Mouse (Mus musculus): ENCODE measurements around the gene Kcp. TPM values are rescaled to one million over a fixed set of nuclear protein-coding genes. Genes with fewer than 3 reads are reported as not detected.

Gene Kcp
- 92.4 and 136 TPM in 2 replicates for polyA plus RNA-seq (2012; rRNA removed)
- polyA plus RNA-seq (2014; fragmentation: Nextera tagmentation; extraction: Ambion mirVana) = 27.1 and 36.0 TPM in 2 replicates

DNA sequence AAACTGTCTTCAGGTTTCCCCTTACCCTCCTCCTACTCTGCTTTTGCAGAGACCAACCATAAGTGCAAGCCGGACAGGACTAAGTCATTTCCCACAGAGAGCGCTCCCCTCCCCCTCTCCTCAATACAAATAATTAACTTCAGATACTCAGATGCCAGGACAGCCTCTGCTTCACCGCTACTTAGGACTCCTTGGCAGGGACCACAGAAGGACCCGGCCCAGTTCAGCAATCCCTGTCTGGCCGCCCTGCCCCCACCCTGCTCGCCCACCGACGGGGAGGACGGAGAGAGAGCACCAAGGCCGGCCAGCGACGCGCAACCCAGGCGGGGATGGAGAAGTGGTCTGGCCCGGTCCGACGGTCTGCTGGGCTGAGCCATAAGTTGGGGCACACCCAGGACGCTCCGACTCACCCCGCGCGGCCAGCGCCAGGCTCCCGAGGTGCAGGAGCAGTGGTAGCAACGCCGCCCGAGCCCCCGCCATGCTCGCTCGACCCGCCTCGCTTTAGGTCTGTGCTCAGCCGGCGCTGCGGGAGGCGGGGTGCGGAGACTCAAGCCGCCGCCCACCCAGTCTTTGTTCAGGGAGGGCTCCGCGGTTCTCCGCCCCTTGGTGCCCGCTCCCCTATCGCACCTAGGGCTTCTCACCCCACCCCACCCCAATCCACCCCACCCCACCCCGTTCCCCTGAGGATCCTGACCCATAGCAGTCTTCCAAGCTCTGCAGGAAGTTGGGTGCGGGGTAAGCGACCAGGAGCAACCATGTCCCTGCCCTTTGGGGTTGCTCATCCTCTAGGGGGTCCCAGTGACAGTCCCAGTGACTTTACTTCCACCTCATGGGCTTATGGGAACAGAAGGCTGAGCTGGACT, at the start of gene Kcp:
Gene Kcp (minus strand): TSS at position 506 of the 863 bp plus-strand sequence.
- DNase-seq (ENCODE audit: low spot score) (peak; percentile 44), ATAC-seq (ENCODE audit: low FRiP score, low read depth) (peak; percentile 72)
- H3K4me3 ChIP-seq (replicated peaks; ENCODE audit: low read length) = peak within 1 kb of the TSS; percentile 62
- peaks cover 18% of the 10 kb centered on the region for H3K4me1 ChIP-seq (ENCODE audit: control insufficient read depth, insufficient read depth, low read length)
- no peaks in the 10 kb centered on the region for H3K27me3 ChIP-seq (ENCODE audit: control insufficient read depth, insufficient read depth, low read length)
- TF ChIP-seq POLR2A (IDR thresholded peaks at IDR 0.05; ENCODE audit: borderline replicate concordance, extremely low read depth, insufficient read depth, insufficient read length) = no peak
- peak within 1 kb of the TSS; percentile 58 for H3K4me2 ChIP-seq (replicated peaks; ENCODE audit: low read depth, low read length, severe bottlenecking)
- H3K9me3 ChIP-seq (ENCODE audit: control insufficient read depth, low read length) = no peaks in the 10 kb centered on the region
- H3K36me3 ChIP-seq (ENCODE audit: control insufficient read depth, insufficient read depth, low read length) = no peaks in the 10 kb centered on the region
- H3K27ac ChIP-seq (replicated peaks; ENCODE audit: low read depth, low read length) = no peak within 1 kb of the TSS
- WGBS = under 1% methylated on average over 43 of the region's 47 CpGs
- H3K9ac ChIP-seq (ENCODE audit: low read depth, low read length, severe bottlenecking) = peak within 1 kb of the TSS; percentile 72

- H3K9ac ChIP-seq (ENCODE audit: low read depth, low read length, severe bottlenecking) = no peak overlapping the region
- H3K4me1 ChIP-seq (ENCODE audit: control insufficient read depth, insufficient read depth, low read length) = no peaks in the 10 kb centered on the region
- no peak overlapping the region for H3K27ac ChIP-seq (replicated peaks; ENCODE audit: low read depth, low read length)
- TF ChIP-seq POLR2A (IDR thresholded peaks at IDR 0.05; ENCODE audit: borderline replicate concordance, extremely low read depth, insufficient read depth, insufficient read length) = no peak
- DNase-seq (ENCODE audit: low spot score) = no peak
- 84% methylated on average over 2 of the region's 2 CpGs for WGBS
- H3K27me3 ChIP-seq (ENCODE audit: control insufficient read depth, insufficient read depth, low read length) = no peaks in the 10 kb centered on the region
- no peak for ATAC-seq (ENCODE audit: low FRiP score, low read depth)
- H3K36me3 ChIP-seq (ENCODE audit: control insufficient read depth, insufficient read depth, low read length) = peaks cover 84% of the 10 kb centered on the region
- H3K4me3 ChIP-seq (replicated peaks; ENCODE audit: low read length) = no peak overlapping the region
- H3K9me3 ChIP-seq (ENCODE audit: control insufficient read depth, low read length) = no peaks in the 10 kb centered on the region
- H3K4me2 ChIP-seq (replicated peaks; ENCODE audit: low read depth, low read length, severe bottlenecking) = no peak overlapping the region
These were observed 49.4 kb upstream of the Kcp start for GRCm38 (mm10) chr6:29557112-29557511.

DNA sequence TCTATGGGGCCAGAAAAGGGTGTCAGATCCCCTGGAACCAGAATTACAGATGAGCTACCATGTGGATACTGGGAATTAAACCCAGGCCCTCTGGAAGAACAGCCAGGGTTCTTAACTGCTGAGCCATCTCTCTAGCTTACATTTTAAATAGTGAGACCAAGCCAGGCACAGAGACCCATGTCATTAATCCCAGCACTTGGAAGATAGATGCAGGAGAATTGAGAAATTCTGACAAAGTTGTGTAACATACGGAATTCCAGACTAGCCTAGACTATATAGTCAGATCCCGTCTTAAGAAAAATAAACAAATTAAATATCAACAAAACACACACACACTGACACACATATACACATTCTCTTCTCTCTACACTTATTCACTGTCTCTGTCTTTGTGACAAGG, 44.8 kb upstream of the Kcp start:
- H3K4me3 ChIP-seq (replicated peaks; ENCODE audit: low read length) = no peak overlapping the region
- no peak for ATAC-seq (ENCODE audit: low FRiP score, low read depth)
- no peak for DNase-seq (ENCODE audit: low spot score)
- no peak overlapping the region for H3K4me2 ChIP-seq (replicated peaks; ENCODE audit: low read depth, low read length, severe bottlenecking)
- peaks cover 85% of the 10 kb centered on the region for H3K36me3 ChIP-seq (ENCODE audit: control insufficient read depth, insufficient read depth, low read length)
- WGBS = 98% methylated on average over 2 of the region's 2 CpGs
- H3K9me3 ChIP-seq (ENCODE audit: control insufficient read depth, low read length) = no peaks in the 10 kb centered on the region
- H3K27me3 ChIP-seq (ENCODE audit: control insufficient read depth, insufficient read depth, low read length) = no peaks in the 10 kb centered on the region
- H3K9ac ChIP-seq (ENCODE audit: low read depth, low read length, severe bottlenecking) = no peak overlapping the region
- H3K27ac ChIP-seq (replicated peaks; ENCODE audit: low read depth, low read length) = no peak overlapping the region
- TF ChIP-seq POLR2A (IDR thresholded peaks at IDR 0.05; ENCODE audit: borderline replicate concordance, extremely low read depth, insufficient read depth, insufficient read length) = no peak
- H3K4me1 ChIP-seq (ENCODE audit: control insufficient read depth, insufficient read depth, low read length) = no peaks in the 10 kb centered on the region

- H3K4me2 ChIP-seq (replicated peaks; ENCODE audit: low read depth, low read length, severe bottlenecking) = no peak overlapping the region
- ATAC-seq (ENCODE audit: low FRiP score, low read depth) (no peak), DNase-seq (ENCODE audit: low spot score) (no peak)
- no peaks in the 10 kb centered on the region for H3K9me3 ChIP-seq (ENCODE audit: control insufficient read depth, low read length)
- WGBS = 84% methylated on average over 1 of the region's 1 CpGs
- H3K36me3 ChIP-seq (ENCODE audit: control insufficient read depth, insufficient read depth, low read length) = peaks cover 89% of the 10 kb centered on the region
- H3K4me3 ChIP-seq (replicated peaks; ENCODE audit: low read length) = no peak overlapping the region
- H3K4me1 ChIP-seq (ENCODE audit: control insufficient read depth, insufficient read depth, low read length) = no peaks in the 10 kb centered on the region
- no peak overlapping the region for H3K27ac ChIP-seq (replicated peaks; ENCODE audit: low read depth, low read length)
- H3K27me3 ChIP-seq (ENCODE audit: control insufficient read depth, insufficient read depth, low read length) = no peaks in the 10 kb centered on the region
- no peak for TF ChIP-seq POLR2A (IDR thresholded peaks at IDR 0.05; ENCODE audit: borderline replicate concordance, extremely low read depth, insufficient read depth, insufficient read length)
- H3K9ac ChIP-seq (ENCODE audit: low read depth, low read length, severe bottlenecking) = no peak overlapping the region
These were observed 40.3 kb upstream of the Kcp start for GRCm38 (mm10) chr6:29548086-29548485.

- Histone ChIP-seq H3K27me3 (ENCODE audit: control insufficient read depth, insufficient read depth, low read length) (no peaks in the 10 kb centered on the region), H3K9ac (ENCODE audit: low read depth, low read length, severe bottlenecking) (no peak overlapping the region), H3K27ac (replicated peaks; ENCODE audit: low read depth, low read length) (no peak overlapping the region), H3K9me3 (ENCODE audit: control insufficient read depth, low read length) (no peaks in the 10 kb centered on the region), H3K4me1 (ENCODE audit: control insufficient read depth, insufficient read depth, low read length) (no peaks in the 10 kb centered on the region), H3K4me2 (replicated peaks; ENCODE audit: low read depth, low read length, severe bottlenecking) (no peak overlapping the region), H3K36me3 (ENCODE audit: control insufficient read depth, insufficient read depth, low read length) (peaks cover 89% of the 10 kb centered on the region), H3K4me3 (replicated peaks; ENCODE audit: low read length) (no peak overlapping the region)
- no peak for DNase-seq (ENCODE audit: low spot score)
- no peak for TF ChIP-seq POLR2A (IDR thresholded peaks at IDR 0.05; ENCODE audit: borderline replicate concordance, extremely low read depth, insufficient read depth, insufficient read length)
- ATAC-seq (ENCODE audit: low FRiP score, low read depth) = no peak
These were observed 39.8 kb upstream of the Kcp start for GRCm38 (mm10) chr6:29547582-29547981.

All from limb, embryonic 14.5 days (tissue).